Mouse (Mus musculus) adrenal gland, adult (tissue): ENCODE results near the gene Srpk2.
"Not testable (repeated sequence)": the region's sequence is repeated elsewhere in the genome, so short reads cannot be mapped to it uniquely, and the experiment has no call there.

Experiments
- DNase-seq, 2 experiments: peaks; one replicate each; pipeline ENCODE4 v3.0.0; 2022 to 2023; ENCODE audit warnings: low spot score in 1 of 2; ENCODE audit not compliant: inconsistent age in 2 of 2

Srpk2 gene

DNA sequence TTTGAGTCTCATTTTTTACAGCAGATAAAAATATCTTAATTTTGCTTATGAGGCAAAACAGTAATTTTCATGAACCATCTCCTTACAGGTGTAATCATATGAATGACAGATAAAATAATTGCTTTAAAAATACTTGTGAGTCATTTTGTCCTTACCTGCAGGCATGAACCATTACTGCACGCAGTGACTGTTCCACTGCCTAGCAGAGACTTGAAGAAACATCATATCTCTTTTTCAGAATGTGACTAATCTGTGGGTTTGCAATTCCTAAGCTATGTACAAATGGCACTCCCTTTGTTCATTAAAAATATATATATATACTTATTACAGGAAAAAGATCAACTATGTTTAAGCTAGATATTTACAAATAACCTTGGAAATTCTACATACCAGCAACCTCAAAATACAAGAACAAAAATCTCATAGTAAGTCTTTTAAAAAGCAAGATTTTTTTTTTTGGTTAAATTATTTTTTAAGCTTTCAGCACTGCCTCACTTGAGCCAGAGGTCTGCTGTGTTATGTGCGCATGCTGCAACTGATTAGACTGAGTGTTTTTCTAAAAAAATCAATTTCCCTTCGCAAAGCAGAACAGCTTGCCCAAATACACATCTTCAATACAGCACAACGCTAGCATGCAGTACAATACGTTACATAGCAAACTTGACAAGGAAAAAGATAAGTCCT lies 68.7 kb downstream of the Srpk2 start:
- DNase-seq: no peak

DNA sequence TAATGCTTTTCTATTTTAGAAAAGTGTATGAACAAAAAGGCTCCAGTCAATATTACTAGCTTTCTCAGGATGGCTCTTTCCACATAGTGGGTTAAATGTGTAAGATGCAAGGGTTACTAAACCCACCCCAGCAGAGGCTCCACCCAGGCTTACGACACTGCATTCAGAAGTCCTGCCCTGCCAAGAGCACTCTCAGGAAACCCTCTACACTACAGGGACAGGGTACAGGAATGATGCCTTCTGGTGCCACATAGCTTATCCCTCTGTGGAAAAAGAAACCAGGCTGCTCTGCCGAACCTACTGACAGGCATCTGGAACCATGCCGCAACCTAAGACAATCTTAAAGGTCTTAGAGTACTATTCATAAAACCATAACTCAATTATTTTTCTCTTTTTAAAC lies 71.6 kb downstream of the Srpk2 start:
- DNase-seq: no peak

- DNase-seq: no peak
These were observed 80.2 kb downstream of the Srpk2 start for GRCm38 (mm10) chr5:23604036-23604705.

DNA sequence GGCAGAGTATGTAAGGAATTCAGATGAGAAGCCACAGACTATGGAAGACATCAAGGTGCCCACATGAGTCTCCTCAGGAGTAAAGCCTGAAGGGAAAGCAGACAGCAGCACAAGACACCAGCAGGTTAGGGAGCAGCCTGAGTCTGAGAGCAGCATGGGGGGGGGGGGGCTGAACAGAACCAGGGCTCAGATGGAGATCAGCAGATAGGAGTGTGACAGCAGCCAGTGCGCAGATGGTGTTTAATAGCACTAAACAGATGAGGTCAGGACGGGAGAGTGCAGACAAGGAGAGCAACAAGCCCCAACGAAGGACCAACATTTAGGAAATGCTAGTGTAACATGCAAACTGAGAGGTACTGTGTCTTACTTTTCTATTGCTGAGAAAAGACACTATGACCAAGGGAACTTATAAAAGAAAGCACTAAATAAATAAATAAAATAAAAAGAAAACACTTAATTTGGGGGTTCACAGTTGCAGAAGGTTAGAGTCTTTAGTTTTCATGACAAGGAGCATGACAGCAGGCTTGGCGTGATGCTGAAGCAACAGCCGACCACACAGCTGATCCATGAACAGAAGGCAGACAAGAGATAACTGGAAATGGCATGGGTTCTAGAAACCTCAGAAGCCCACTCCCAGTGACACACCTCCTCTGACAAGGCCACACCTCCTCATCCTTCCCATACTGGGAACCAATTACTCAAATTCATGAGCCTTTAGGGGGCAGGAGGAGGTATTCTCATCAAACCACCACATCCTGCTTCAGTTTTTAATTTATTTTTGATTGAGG lies 84.5 kb downstream of the Srpk2 start:
- DNase-seq: no peak

DNA sequence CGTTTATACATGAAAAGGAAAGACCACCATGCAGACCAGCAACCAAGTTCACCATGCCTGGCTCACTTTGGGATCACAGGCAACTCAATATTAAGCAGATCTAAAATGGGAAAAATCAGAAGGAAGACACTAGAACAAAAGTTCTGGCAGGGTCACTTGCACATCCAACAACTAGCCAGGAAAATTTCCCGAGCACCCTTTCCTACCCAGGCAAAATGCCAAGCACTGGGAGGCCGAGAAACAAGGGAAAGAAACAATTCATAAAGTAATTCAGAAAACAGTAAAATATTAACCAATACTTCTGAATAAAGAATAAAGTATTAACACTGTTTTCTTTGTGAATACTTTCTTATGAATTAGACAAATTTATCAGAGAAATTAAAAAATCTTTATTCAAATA lies 85.2 kb downstream of the Srpk2 start:
- peak in 1 of 2 experiments; percentile 50 for DNase-seq

DNA sequence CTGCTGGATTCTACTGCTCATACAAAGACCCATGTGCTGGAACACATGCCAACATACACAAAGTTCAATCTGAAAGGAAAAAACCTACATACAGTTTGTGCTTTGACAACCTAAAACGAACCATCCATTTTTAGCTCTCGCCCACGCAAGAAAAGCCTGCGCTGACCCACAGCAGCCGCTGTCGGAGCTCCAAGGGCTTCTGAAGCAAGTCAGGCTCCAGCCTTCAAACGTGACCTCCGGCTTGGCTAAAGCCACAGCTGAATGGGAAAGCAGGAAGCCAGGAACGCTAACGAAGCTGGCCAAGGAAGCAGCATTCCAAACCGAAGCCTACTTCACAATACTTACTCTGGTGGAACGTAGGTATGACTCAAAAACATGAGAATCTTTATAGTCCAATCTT lies 85.9 kb downstream of the Srpk2 start:
- peak; percentile 51 to 88 for DNase-seq

GRCm38 (mm10) chr5:23597999-23598398 lies 86.4 kb downstream of the Srpk2 start:
- DNase-seq: no peak

DNA sequence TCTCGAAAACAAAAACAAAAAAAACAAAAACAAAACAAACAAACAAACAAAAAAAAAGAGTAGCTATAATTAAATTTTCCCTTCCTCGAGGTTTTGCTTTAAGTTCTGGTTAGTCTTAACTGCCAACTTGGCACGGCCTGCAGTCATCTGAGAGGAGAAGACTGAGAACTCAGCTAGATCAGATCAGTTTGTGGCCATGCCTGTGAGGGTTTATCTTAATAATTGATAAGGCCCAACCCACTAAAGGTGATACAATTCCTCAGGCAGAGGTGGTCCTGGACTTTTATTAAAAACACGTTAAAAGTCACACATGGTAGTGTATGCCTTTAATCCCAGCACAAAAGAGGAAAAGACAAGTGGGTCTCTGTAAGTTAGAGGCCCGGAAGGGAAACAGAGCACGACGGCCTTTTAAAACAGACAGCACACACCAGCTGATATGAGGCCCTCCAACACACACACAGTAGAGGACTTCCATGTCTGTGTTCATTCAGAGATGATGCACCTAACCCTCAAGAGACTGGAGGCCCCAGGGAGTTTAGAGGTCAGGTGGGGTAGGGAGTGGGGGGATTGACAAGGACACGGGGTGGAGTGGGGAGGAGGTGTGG lies 87.1 kb downstream of the Srpk2 start:
- no peak for DNase-seq

- DNase-seq: peak in 1 of 2 experiments; percentile 67
These were observed 88.0 kb downstream of the Srpk2 start for GRCm38 (mm10) chr5:23596326-23596965.

DNA sequence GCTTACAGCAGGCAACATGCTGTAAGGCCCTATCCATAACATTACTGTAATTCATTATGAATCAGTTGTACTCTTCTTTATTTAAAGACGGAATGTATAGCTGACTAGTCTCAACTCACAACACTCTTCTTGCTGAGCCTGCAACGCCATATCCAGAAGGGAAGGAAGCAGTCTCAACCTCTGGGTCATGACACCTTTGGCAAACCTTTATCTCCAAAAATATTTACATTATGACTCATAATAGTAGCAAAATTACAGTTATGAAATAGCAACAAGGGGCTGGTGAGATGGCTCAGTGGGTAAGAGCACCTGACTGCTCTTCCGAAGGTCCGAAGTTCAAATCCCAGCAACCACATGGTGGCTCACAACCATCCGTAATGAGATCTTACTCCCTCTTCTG lies 94.1 kb downstream of the Srpk2 start:
- not testable (repeated sequence) for DNase-seq

DNA sequence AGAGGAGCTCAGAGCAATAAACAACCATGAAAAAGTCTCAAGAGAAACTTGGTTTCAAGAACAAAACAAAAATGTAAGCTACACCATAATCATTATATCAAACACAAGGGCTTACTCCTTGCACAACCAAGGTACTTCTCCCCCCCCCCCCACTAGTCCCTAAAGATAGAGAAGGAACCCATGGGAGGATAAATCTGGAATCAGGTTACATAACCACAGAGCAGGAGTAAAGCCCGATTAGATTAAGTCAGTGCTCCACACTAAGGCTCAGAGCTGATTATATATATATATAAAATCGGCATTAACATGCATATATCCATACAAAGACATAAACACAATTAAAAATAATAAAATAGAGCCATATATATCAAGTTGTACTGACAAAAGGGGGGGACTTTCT lies 96.8 kb downstream of the Srpk2 start:
- DNase-seq: no peak

GRCm38 (mm10) chr5:23586531-23587453 lies 97.6 kb downstream of the Srpk2 start:
- no peak for DNase-seq

DNA sequence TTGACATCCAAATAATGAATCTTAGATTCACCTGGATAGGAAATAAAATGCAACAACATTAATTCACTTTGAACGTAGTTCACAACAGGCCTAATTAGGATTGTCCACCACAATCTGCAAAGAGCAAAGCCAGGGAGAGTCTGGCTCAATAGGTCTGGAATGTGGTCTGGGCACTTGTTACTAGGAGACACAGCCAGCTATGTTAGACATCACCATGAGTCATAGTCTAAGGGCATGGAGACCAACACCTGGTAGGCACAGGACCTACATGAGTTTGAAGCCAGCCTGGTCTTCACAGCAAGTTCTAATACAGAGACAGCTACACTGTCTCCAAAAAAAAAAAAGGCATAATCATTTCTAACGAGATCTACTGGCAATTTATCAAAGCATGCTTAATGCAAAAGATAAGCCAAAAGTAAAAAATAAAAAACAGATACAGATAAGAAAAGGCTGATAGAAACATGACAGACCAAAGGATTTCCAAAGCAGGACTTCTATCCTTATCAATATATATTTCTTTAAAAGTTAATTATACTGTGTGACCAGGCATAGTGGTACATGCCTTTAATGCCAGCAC lies 102.8 kb downstream of the Srpk2 start:
- peak; percentile 18 to 47 for DNase-seq

DNA sequence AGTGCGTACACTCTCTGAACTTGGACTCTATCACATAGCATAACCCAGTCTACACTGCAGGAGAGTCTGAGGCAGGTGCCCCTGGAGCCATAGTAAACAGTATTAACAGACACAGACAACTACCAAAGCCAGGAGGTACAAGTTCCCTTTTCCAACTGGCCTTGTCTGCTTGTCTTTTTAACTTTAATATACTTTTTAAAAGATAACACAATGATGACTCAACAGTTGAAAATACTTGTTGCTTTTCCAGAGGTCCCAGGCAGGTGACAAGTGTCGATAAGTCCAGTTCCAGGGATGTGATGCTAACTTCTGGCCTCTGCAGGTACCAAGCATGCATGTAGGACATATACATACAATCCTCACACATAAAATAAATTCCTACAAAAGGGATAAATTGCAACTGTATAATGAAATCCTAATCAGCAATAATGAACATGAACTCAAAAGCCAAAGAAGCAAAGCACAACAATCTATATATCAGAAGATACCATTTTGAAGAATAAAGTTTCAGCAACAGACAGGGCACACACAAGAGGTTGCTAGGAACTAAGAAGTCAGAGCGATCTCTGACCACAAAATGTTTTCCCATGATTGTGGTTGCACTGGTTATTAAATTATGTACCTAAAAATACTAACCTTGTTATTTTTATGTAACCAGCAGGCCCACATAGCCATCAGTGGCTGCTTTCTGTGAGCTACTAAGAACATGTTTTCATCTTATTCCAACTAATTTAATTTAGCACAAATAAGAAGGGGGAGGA lies 105.1 kb downstream of the Srpk2 start:
- no peak for DNase-seq

DNA sequence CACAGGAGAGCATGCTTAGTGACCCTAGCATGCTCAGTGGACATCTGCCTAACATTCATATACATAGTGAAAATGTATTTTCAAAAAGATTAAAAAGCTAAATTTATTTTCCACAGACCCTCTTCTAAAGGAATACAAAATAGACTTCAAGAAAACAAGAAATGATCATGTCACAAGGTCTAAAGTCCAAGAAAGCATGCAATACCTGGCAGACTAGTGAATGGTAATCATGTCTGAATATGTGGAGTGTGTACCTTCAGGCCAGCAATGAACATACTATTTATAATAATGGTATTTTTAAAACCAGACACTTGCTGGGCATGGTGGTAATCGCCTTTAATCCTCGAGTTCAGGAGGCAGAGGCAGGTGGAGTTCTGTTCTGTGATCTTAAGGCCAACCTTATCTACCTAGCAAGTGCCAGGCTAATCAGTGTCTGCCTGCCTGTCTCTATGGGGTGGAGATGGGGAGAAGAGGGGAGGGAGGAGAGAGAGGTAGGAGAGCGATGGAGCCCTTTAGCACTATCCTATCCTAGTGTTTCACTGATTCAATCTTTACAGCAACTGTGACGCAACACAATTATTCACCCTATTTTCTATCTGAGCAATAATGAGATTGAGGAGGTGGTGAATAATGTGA lies 106.0 kb downstream of the Srpk2 start:
- no peak for DNase-seq

DNA sequence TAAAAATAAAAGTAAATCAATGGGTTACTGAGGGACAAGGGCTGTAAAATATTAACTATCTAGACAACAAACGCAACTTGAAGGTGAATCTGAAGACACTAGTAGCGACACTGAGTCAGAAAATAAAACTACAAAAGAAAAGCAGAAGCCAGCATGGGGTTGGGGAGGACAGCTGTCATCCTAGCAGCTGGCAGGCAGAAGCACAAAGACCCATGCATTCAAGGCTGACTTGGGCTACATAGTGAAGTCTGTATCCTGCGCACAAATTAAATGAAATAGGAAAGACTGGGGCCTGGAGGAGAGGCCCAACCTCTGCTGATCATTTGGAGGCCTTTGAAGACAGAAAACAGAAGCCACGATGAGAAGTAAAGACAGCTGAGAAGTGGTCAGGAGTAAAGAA lies 106.6 kb downstream of the Srpk2 start:
- DNase-seq: no peak

- no peak for DNase-seq
These were observed 107.9 kb downstream of the Srpk2 start for GRCm38 (mm10) chr5:23576336-23577094.

DNA sequence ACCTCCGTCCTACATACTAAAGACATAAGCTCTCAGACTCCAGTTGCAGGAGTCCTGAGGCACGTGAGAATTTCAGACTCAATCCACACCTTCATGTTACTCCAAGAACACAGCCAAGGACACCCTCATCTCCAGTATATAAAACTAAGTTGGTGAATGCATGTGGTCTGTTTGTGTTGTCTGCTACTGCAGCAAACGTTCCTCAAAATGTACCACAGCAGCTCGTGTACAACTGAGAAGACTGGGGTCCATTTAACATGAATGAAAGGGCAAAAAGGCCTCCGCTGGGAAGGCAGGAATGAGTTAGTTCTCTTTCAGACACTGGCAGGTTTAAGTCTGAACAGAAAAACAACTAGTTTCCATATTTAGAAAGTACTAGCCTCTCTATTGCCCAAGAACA lies 110.5 kb downstream of the Srpk2 start:
- no peak for DNase-seq
